Mouse (Mus musculus): Measurements from ENCODE around the gene Dip2b. TPM values are rescaled to one million over a fixed set of nuclear protein-coding genes. Genes with fewer than 3 reads are reported as not detected.

Gene Dip2b
- polyA plus RNA-seq, 1 experiment from 2014 or later, result 2.3 TPM

DNA sequence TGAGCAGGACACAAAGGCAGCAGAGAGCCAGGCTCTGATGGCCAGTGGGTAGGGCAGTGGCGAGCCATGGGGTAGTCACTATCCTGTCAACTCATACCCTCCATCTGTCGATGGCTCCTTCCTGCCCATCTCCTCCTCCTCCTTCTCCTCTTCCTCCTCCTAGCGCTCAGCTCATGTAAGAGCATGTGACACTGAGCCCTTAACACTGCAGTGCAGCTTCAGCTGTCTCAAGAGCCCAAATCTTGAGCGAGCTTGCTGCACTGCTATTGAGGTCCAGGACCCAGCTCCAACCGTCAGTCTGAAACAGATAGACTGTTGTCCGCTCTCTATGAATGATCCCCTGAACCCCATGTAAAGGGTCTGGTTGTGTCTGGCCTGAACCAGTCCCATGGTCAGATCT, 141.2 kb downstream of the Dip2b start:
- H3K4me1 ChIP-seq (ENCODE audit: insufficient read depth), result peaks cover 3% of the 10 kb centered on the region; the same call in 1 of the 2 replicates
- H3K36me3 ChIP-seq (replicated peaks; ENCODE audit: insufficient read depth, low read length), result peaks cover 38% of the 10 kb centered on the region
- H3K27ac ChIP-seq (ENCODE audit: low read depth), result no peak overlapping the region
- ATAC-seq, result no peak
- H3K9me3 ChIP-seq (ENCODE audit: low read length), result no peaks in the 10 kb centered on the region
- no peak overlapping the region for H3K9ac ChIP-seq (replicated peaks)
- WGBS (ENCODE audit: insufficient replicate concordance), result 68% methylated on average over 6 of the region's 6 CpGs
- no peaks in the 10 kb centered on the region for H3K27me3 ChIP-seq (ENCODE audit: insufficient read depth, low read length)
- no peak for TF ChIP-seq CTCF (IDR thresholded peaks at IDR 0.05; ENCODE audit: low read depth)
- no peak for TF ChIP-seq EP300 (IDR thresholded peaks at IDR 0.05; ENCODE audit: low read depth)
- no peak overlapping the region for H3K4me3 ChIP-seq (ENCODE audit: low read depth, low read length)
- no peak overlapping the region for H3K4me2 ChIP-seq (ENCODE audit: low read depth, low read length)
- no peak for DNase-seq

DNA sequence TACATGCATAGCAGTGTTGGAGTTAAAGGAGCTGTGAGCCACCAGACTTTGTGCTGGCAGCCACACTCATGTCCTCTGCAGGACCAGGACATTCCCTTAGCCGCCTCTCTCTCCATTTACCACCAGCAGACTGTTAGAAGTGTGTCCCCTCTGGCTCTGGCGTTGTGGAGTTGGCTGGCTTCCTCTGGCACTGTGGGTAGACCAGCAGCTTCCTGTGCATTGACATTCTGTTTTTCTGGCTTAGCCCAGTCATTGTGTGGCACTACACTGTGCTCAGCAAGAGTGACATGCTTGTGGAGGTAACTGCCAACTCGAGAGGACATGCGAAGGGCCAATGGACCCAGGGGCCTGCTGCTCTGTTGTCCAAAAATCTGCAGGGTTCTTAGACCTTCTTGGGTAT, 141.8 kb downstream of the Dip2b start:
- Histone ChIP-seq H3K9ac (replicated peaks) (no peak overlapping the region), H3K9me3 (ENCODE audit: low read length) (no peaks in the 10 kb centered on the region), H3K27ac (ENCODE audit: low read depth) (no peak overlapping the region), H3K4me2 (ENCODE audit: low read depth, low read length) (no peak overlapping the region), H3K4me3 (ENCODE audit: low read depth, low read length) (no peak overlapping the region), H3K4me1 (ENCODE audit: insufficient read depth) (peaks cover 3% of the 10 kb centered on the region; the same call in 1 of the 2 replicates), H3K27me3 (ENCODE audit: insufficient read depth, low read length) (no peaks in the 10 kb centered on the region), H3K36me3 (replicated peaks; ENCODE audit: insufficient read depth, low read length) (peaks cover 36% of the 10 kb centered on the region)
- TF ChIP-seq EP300 (IDR thresholded peaks at IDR 0.05; ENCODE audit: low read depth) (no peak), CTCF (IDR thresholded peaks at IDR 0.05; ENCODE audit: low read depth) (no peak)
- DNase-seq (no peak), ATAC-seq (no peak)
- WGBS (ENCODE audit: insufficient replicate concordance), result 72% methylated on average over 4 of the region's 4 CpGs

DNA sequence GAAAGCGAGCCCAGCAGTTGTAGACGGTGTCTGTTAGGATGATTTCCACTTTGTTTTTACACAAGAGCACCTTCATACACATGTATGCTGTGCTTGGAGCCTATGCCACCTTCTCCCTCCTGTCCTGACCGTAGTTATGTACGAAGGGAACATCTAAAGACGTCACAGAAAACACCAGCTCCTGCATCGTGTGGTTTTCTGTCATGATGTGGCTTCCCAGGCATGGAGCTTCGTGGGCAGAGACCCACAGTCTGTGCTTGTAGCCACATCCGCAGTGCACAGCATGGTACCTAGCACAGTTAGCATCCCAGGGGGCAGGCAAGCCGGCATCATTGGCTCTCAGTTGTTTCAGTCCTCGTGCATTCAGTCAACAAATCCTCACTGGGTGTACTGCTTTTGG, 143.4 kb downstream of the Dip2b start:
- TF ChIP-seq EP300 (IDR thresholded peaks at IDR 0.05; ENCODE audit: low read depth), result no peak
- Histone ChIP-seq H3K9me3 (ENCODE audit: low read length) (no peaks in the 10 kb centered on the region), H3K27ac (ENCODE audit: low read depth) (no peak overlapping the region), H3K4me3 (ENCODE audit: low read depth, low read length) (no peak overlapping the region), H3K36me3 (replicated peaks; ENCODE audit: insufficient read depth, low read length) (peaks cover 47% of the 10 kb centered on the region), H3K4me1 (ENCODE audit: insufficient read depth) (peaks cover 3% of the 10 kb centered on the region; the same call in 1 of the 2 replicates), H3K9ac (replicated peaks) (no peak overlapping the region), H3K4me2 (ENCODE audit: low read depth, low read length) (no peak overlapping the region), H3K27me3 (ENCODE audit: insufficient read depth, low read length) (no peaks in the 10 kb centered on the region)
- no peak for DNase-seq
- 83% methylated on average over 10 of the region's 10 CpGs for WGBS (ENCODE audit: insufficient replicate concordance)
- no peak for ATAC-seq

DNA sequence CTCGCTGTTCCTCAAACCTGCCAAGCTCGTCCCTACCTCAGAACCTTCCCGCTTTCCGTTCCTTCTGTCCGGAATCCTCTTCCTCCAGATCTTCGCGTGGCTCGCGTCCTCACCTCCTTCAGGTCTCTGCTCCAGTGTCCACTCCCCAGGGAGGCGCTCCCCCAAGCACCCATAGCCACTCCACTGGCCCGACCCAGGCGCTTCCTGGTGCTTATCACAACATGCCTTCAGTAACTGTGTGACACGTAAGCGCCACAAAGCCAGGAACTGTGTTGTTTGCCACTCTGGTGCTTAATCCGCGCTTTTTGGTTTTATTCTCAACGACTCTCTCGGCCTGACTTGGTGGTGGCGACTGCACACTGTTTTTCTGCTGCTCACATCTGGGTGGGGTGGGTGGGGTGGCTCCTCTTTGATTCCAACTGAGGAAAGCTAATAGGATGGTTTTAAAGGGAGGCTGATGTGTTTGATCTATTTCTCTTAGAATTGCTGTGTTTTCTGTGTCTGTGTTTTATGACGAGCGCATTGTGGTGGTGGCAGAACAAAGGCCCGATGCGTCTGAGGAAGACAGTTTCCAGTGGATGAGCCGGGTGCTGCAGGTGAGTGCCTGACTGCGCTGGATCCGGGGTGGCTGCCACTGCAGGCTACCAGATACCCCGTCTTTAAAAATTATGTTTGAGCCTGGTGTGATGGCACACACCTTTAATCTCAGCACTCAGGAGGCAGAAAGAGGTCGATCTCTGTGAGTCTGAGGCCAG, 144.2 kb downstream of the Dip2b start:
- 87% methylated on average over 28 of the region's 28 CpGs for WGBS (ENCODE audit: insufficient replicate concordance)
- peaks cover 1% of the 10 kb centered on the region; the same call in 1 of the 2 replicates for H3K4me1 ChIP-seq (ENCODE audit: insufficient read depth)
- no peak for ATAC-seq
- no peaks in the 10 kb centered on the region for H3K27me3 ChIP-seq (ENCODE audit: insufficient read depth, low read length)
- DNase-seq, result no peak
- H3K27ac ChIP-seq (ENCODE audit: low read depth), result no peak overlapping the region
- no peak overlapping the region for H3K4me2 ChIP-seq (ENCODE audit: low read depth, low read length)
- no peak overlapping the region for H3K4me3 ChIP-seq (ENCODE audit: low read depth, low read length)
- H3K9me3 ChIP-seq (ENCODE audit: low read length), result no peaks in the 10 kb centered on the region
- peaks cover 51% of the 10 kb centered on the region for H3K36me3 ChIP-seq (replicated peaks; ENCODE audit: insufficient read depth, low read length)
- no peak for TF ChIP-seq CTCF (IDR thresholded peaks at IDR 0.05; ENCODE audit: low read depth)
- no peak for TF ChIP-seq EP300 (IDR thresholded peaks at IDR 0.05; ENCODE audit: low read depth)
- no peak overlapping the region for H3K9ac ChIP-seq (replicated peaks)

DNA sequence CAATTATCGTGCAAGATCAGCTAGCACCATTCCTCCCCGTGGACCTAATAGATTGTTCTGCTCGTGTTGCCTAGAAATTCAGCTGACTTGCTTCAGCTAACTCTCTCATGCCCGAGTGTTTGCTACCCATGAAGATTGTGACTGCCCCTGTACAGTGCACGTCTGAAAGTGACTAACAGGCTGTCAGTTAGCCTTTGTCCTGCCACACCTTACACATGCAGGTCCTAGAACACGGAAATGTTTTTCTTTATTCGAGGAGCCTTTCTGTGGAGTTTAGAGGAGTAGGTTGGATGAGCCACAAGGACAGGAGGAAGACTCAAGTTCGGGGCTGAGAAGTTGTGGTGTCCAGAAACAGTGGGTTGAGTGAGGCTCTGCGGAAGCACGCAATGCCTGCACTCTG, 145.0 kb downstream of the Dip2b start:
- no peak overlapping the region for H3K4me3 ChIP-seq (ENCODE audit: low read depth, low read length)
- H3K27ac ChIP-seq (ENCODE audit: low read depth), result no peak overlapping the region
- peaks cover 51% of the 10 kb centered on the region for H3K36me3 ChIP-seq (replicated peaks; ENCODE audit: insufficient read depth, low read length)
- no peak overlapping the region for H3K4me2 ChIP-seq (ENCODE audit: low read depth, low read length)
- no peaks in the 10 kb centered on the region for H3K4me1 ChIP-seq (ENCODE audit: insufficient read depth)
- no peak for DNase-seq
- no peaks in the 10 kb centered on the region for H3K27me3 ChIP-seq (ENCODE audit: insufficient read depth, low read length)
- 78% methylated on average over 10 of the region's 10 CpGs for WGBS (ENCODE audit: insufficient replicate concordance)
- no peak overlapping the region for H3K9ac ChIP-seq (replicated peaks)
- no peak for ATAC-seq
- no peaks in the 10 kb centered on the region for H3K9me3 ChIP-seq (ENCODE audit: low read length)
- TF ChIP-seq CTCF (IDR thresholded peaks at IDR 0.05; ENCODE audit: low read depth) (no peak), EP300 (IDR thresholded peaks at IDR 0.05; ENCODE audit: low read depth) (no peak)

DNA sequence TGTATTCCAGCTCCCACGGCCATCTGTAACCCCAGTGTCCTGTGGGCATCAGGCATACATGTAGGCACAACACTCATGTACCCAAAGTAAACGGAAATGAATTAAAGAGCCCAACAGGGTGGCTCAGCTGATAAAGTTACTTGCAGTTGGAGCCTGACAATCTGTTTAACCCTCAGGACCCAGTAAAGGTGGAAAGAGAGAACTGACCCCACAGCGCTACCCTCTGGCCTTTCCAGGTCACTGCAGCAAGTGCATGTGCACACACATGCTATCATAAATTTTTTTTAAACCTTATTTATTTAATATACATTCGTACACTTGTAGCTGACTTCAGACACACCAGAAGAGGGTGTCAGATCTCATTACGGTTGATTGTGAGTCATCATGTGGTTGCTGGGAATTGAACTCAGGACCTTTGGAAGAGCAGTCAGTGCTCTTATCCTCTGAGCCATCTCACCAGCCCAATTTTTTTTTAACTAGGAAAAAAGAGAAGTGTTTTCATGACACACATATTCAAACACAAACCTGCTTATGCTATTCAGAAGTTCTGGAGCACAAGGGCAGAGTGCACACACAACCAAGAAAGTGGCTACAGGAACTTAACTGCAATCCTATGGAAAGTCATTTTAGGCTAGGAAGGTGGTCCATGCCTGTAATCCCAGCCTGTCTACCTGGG, 146.5 kb downstream of the Dip2b start:
- H3K27me3 ChIP-seq (ENCODE audit: insufficient read depth, low read length), result no peaks in the 10 kb centered on the region
- H3K4me3 ChIP-seq (ENCODE audit: low read depth, low read length), result no peak overlapping the region
- H3K4me1 ChIP-seq (ENCODE audit: insufficient read depth), result no peaks in the 10 kb centered on the region
- DNase-seq, result peak; percentile 29
- peaks cover 52% of the 10 kb centered on the region for H3K36me3 ChIP-seq (replicated peaks; ENCODE audit: insufficient read depth, low read length)
- ATAC-seq, result peak; percentile 17; the same call in 1 of the 2 replicates
- 79% methylated on average over 5 of the region's 5 CpGs for WGBS (ENCODE audit: insufficient replicate concordance)
- TF ChIP-seq EP300 (IDR thresholded peaks at IDR 0.05; ENCODE audit: low read depth) (no peak), CTCF (IDR thresholded peaks at IDR 0.05; ENCODE audit: low read depth) (peak; percentile 53)
- no peak overlapping the region for H3K4me2 ChIP-seq (ENCODE audit: low read depth, low read length)
- no peak overlapping the region for H3K9ac ChIP-seq (replicated peaks)
- H3K9me3 ChIP-seq (ENCODE audit: low read length), result no peaks in the 10 kb centered on the region
- no peak overlapping the region for H3K27ac ChIP-seq (ENCODE audit: low read depth)

Measured in liver, postnatal 0 days (tissue).